Mouse (Mus musculus): ENCODE data around the gene Slc41a1. TPM values are rescaled to one million over a fixed set of nuclear protein-coding genes. Genes with fewer than 3 reads are reported as not detected.
"Not testable (repeated sequence)": the region's sequence is repeated elsewhere in the genome, so short reads cannot be mapped to it uniquely, and the experiment has no call there.

Gene Slc41a1
- polyA plus RNA-seq, 1 experiment, result 73.5 TPM

DNA sequence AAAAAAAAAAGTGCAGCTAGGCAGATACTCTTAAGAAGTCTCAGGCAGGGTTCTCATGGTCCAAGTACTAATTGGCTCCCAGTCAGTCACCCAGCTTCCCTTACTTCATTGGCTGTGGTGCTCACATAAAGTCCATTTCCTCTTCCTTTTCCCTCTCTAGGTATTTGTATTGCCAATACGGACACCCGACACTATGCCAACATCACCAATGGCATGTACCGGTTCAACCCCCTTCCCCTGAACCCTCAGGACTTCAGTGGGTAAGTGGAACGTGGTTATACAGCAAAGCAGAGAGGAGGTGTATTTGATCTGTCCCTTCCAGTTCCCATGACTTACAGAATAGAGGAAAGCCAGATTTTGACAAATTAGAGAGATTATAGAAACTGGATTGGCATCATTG, 13.6 kb upstream of the Slc41a1 start:
- Histone ChIP-seq H3K36me3 (ENCODE audit: control insufficient read depth, insufficient read depth, low read length) (no peaks in the 10 kb centered on the region), H3K27me3 (ENCODE audit: control insufficient read depth, insufficient read depth, low read length) (no peaks in the 10 kb centered on the region), H3K4me1 (replicated peaks; ENCODE audit: control insufficient read depth, insufficient read depth, low read length) (no peaks in the 10 kb centered on the region), H3K27ac (ENCODE audit: control insufficient read depth, insufficient read depth, low read length) (no peak overlapping the region), H3K4me3 (ENCODE audit: control insufficient read depth, insufficient read depth, low read length) (no peak overlapping the region)
- 87% methylated on average over 4 of the region's 4 CpGs for WGBS
- DNase-seq, result no peak
- TF ChIP-seq POLR2A (IDR thresholded peaks at IDR 0.05; ENCODE audit: control insufficient read depth, extremely low read depth, insufficient read depth, low read length, poor library complexity), result no peak
- no peak for TF ChIP-seq CTCF (IDR thresholded peaks at IDR 0.05; ENCODE audit: borderline replicate concordance, control insufficient read depth, extremely low read depth, insufficient read depth, low read length, poor library complexity)

DNA sequence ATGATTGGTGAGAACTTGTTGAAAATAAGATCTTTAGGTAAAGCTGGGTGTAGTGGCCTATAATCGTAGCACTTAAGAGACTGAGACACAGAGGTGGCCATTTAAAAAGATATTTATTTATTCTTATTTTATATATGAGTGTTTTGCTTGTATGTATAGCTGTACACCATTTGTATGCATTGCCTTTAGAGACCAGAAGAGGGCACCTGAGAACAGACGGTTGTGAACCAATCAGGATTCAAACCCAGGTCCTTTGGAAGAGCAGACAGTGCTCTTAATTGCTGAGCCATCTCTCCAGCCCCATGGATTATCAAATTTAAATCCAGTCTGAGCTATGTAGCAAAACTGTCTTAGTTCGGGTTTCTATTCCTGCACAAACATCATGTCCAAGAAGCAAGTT, 13.1 kb upstream of the Slc41a1 start:
- TF ChIP-seq POLR2A (IDR thresholded peaks at IDR 0.05; ENCODE audit: control insufficient read depth, extremely low read depth, insufficient read depth, low read length, poor library complexity) (no peak), CTCF (IDR thresholded peaks at IDR 0.05; ENCODE audit: borderline replicate concordance, control insufficient read depth, extremely low read depth, insufficient read depth, low read length, poor library complexity) (no peak)
- H3K27me3 ChIP-seq (ENCODE audit: control insufficient read depth, insufficient read depth, low read length), result no peaks in the 10 kb centered on the region
- DNase-seq, result peak; percentile 37
- H3K4me3 ChIP-seq (ENCODE audit: control insufficient read depth, insufficient read depth, low read length), result no peak overlapping the region
- H3K36me3 ChIP-seq (ENCODE audit: control insufficient read depth, insufficient read depth, low read length), result no peaks in the 10 kb centered on the region
- no peaks in the 10 kb centered on the region for H3K4me1 ChIP-seq (replicated peaks; ENCODE audit: control insufficient read depth, insufficient read depth, low read length)
- no peak overlapping the region for H3K27ac ChIP-seq (ENCODE audit: control insufficient read depth, insufficient read depth, low read length)
- WGBS, result 88% methylated on average over 3 of the region's 3 CpGs

DNA sequence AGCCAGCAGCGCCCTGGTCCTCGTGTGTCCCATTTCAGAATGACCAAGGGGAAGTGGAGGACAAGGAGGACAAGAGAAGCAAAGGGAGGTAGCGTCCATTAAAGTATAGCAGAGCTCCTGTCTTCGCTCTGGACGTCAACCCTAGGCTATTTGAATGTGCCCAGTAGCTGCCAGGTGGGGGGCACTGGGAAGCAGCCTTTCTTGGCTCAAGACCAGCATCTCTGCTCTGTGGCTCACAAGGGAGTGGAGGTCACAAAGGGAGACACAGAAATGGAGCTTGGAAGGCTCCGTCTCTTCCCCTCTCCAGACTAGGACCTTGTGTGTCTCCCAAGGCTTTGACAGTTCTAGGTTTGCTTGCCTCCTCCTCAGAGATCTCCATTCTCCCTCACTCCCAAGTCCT, 10.4 kb upstream of the Slc41a1 start:
- no peak for TF ChIP-seq CTCF (IDR thresholded peaks at IDR 0.05; ENCODE audit: borderline replicate concordance, control insufficient read depth, extremely low read depth, insufficient read depth, low read length, poor library complexity)
- no peak for TF ChIP-seq POLR2A (IDR thresholded peaks at IDR 0.05; ENCODE audit: control insufficient read depth, extremely low read depth, insufficient read depth, low read length, poor library complexity)
- H3K4me3 ChIP-seq (ENCODE audit: control insufficient read depth, insufficient read depth, low read length), result no peak overlapping the region
- no peaks in the 10 kb centered on the region for H3K4me1 ChIP-seq (replicated peaks; ENCODE audit: control insufficient read depth, insufficient read depth, low read length)
- 89% methylated on average over 6 of the region's 6 CpGs for WGBS
- H3K27me3 ChIP-seq (ENCODE audit: control insufficient read depth, insufficient read depth, low read length), result no peaks in the 10 kb centered on the region
- H3K27ac ChIP-seq (ENCODE audit: control insufficient read depth, insufficient read depth, low read length), result no peak overlapping the region
- H3K36me3 ChIP-seq (ENCODE audit: control insufficient read depth, insufficient read depth, low read length), result no peaks in the 10 kb centered on the region
- no peak for DNase-seq

GRCm38 (mm10) chr1:131820353-131820752, 6.9 kb upstream of the Slc41a1 start:
- WGBS, result 92% methylated on average over 9 of the region's 9 CpGs
- H3K4me3 ChIP-seq (ENCODE audit: control insufficient read depth, insufficient read depth, low read length); H3K36me3 ChIP-seq (ENCODE audit: control insufficient read depth, insufficient read depth, low read length); H3K4me1 ChIP-seq (replicated peaks; ENCODE audit: control insufficient read depth, insufficient read depth, low read length); H3K27ac ChIP-seq (ENCODE audit: control insufficient read depth, insufficient read depth, low read length); H3K27me3 ChIP-seq (ENCODE audit: control insufficient read depth, insufficient read depth, low read length); DNase-seq: not testable (repeated sequence)

GRCm38 (mm10) chr1:131820887-131821328, 6.4 kb upstream of the Slc41a1 start:
- TF ChIP-seq POLR2A (IDR thresholded peaks at IDR 0.05; ENCODE audit: control insufficient read depth, extremely low read depth, insufficient read depth, low read length, poor library complexity), result no peak
- no peak for TF ChIP-seq CTCF (IDR thresholded peaks at IDR 0.05; ENCODE audit: borderline replicate concordance, control insufficient read depth, extremely low read depth, insufficient read depth, low read length, poor library complexity)
- no peaks in the 10 kb centered on the region for H3K27me3 ChIP-seq (ENCODE audit: control insufficient read depth, insufficient read depth, low read length)
- 0 out of 2 replicates have a peak, but pooled peaks cover 2% of the 10 kb centered on the region for H3K4me1 ChIP-seq (replicated peaks; ENCODE audit: control insufficient read depth, insufficient read depth, low read length)
- H3K4me3 ChIP-seq (ENCODE audit: control insufficient read depth, insufficient read depth, low read length), result no peak overlapping the region
- H3K36me3 ChIP-seq (ENCODE audit: control insufficient read depth, insufficient read depth, low read length), result no peaks in the 10 kb centered on the region
- DNase-seq, result no peak
- H3K27ac ChIP-seq (ENCODE audit: control insufficient read depth, insufficient read depth, low read length), result no peak overlapping the region
- WGBS, result 70% methylated on average over 10 of the region's 10 CpGs

DNA sequence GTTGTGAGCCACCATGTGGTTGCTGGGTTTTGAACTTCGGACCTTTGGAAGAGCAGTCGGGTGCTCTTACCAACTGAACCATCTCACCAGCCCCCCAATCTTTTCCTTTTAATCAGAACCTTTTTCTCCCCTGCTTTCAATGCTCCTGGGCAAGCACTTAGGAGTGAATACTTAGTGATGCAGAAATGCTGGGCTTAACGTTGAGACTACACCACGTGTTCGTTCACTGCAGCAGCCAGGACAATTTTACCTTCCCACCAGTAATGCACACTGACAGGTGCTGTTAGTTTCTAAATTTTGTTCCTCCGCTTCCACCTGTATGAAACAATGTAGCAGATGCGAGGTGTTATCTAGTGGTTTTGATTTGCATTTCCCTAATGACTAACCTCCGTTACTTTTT, 5.0 kb upstream of the Slc41a1 start:
- TF ChIP-seq POLR2A (IDR thresholded peaks at IDR 0.05; ENCODE audit: control insufficient read depth, extremely low read depth, insufficient read depth, low read length, poor library complexity), result no peak
- no peak for TF ChIP-seq CTCF (IDR thresholded peaks at IDR 0.05; ENCODE audit: borderline replicate concordance, control insufficient read depth, extremely low read depth, insufficient read depth, low read length, poor library complexity)
- no peaks in the 10 kb centered on the region for H3K36me3 ChIP-seq (ENCODE audit: control insufficient read depth, insufficient read depth, low read length)
- H3K27ac ChIP-seq (ENCODE audit: control insufficient read depth, insufficient read depth, low read length), result no peak overlapping the region
- DNase-seq, result no peak
- 88% methylated on average over 8 of the region's 8 CpGs for WGBS
- H3K27me3 ChIP-seq (ENCODE audit: control insufficient read depth, insufficient read depth, low read length), result no peaks in the 10 kb centered on the region
- H3K4me1 ChIP-seq (replicated peaks; ENCODE audit: control insufficient read depth, insufficient read depth, low read length), result peaks cover 5% of the 10 kb centered on the region
- H3K4me3 ChIP-seq (ENCODE audit: control insufficient read depth, insufficient read depth, low read length), result no peak overlapping the region

- DNase-seq, result no peak
- Histone ChIP-seq H3K4me1 (replicated peaks; ENCODE audit: control insufficient read depth, insufficient read depth, low read length) (peaks cover 6% of the 10 kb centered on the region), H3K27ac (ENCODE audit: control insufficient read depth, insufficient read depth, low read length) (no peak overlapping the region), H3K36me3 (ENCODE audit: control insufficient read depth, insufficient read depth, low read length) (no peaks in the 10 kb centered on the region), H3K4me3 (ENCODE audit: control insufficient read depth, insufficient read depth, low read length) (no peak overlapping the region), H3K27me3 (ENCODE audit: control insufficient read depth, insufficient read depth, low read length) (no peaks in the 10 kb centered on the region)
- WGBS, result 100% methylated on average over 1 of the region's 1 CpGs
- TF ChIP-seq POLR2A (IDR thresholded peaks at IDR 0.05; ENCODE audit: control insufficient read depth, extremely low read depth, insufficient read depth, low read length, poor library complexity) (no peak), CTCF (IDR thresholded peaks at IDR 0.05; ENCODE audit: borderline replicate concordance, control insufficient read depth, extremely low read depth, insufficient read depth, low read length, poor library complexity) (no peak)
Observed at GRCm38 (mm10) chr1:131822856-131823492, 4.3 kb upstream of the Slc41a1 start.

Measured in thymus, adult 2 months (tissue).